Mouse (Mus musculus): Measurements from ENCODE around the gene Chchd4. TPM values are rescaled to one million over a fixed set of nuclear protein-coding genes. Genes with fewer than 3 reads are reported as not detected.
"Not testable (repeated sequence)": the region's sequence is repeated elsewhere in the genome, so short reads cannot be mapped to it uniquely, and the experiment has no call there.

Chchd4 gene
- total and polyA plus RNA-seq, 3 experiments: 8.7 to 17.0 (median 15.3) TPM

GRCm38 (mm10) chr6:91472319-91472718 lies 1.0 kb downstream of the Chchd4 start:
- Histone ChIP-seq H3K4me1 (ENCODE audit: control insufficient read depth, insufficient read depth, low read length) (peaks cover 2% of the 10 kb centered on the region; the same call in 1 of the 2 replicates), H3K9ac (ENCODE audit: low read depth, low read length) (no peak overlapping the region; the same call in 1 of the 2 replicates), H3K27me3 (ENCODE audit: control insufficient read depth, insufficient read depth, low read length) (no peaks in the 10 kb centered on the region), H3K79me2 (replicated peaks; ENCODE audit: control insufficient read depth, insufficient read depth, low read length) (no peaks in the 10 kb centered on the region), H3K27ac (peak overlapping the region; percentile 85; the same call in 1 of the 2 replicates), H3K36me3 (ENCODE audit: control insufficient read depth, insufficient read depth, low read length) (peaks cover 2% of the 10 kb centered on the region; the same call in 1 of the 2 replicates), H3K4me3 (peak overlapping the region; percentile 92)
- DNase-seq: no peak
- WGBS: 56% methylated on average over 6 of the region's 6 CpGs
- no peak for TF ChIP-seq CTCF (IDR thresholded peaks at IDR 0.05)
- no peak for TF ChIP-seq POLR2A (IDR thresholded peaks at IDR 0.05; ENCODE audit: insufficient read depth, low read depth, low read length)
- TF ChIP-seq EP300 (IDR thresholded peaks at IDR 0.05; ENCODE audit: insufficient read depth, low read depth, low read length): no peak
- intact Hi-C loops (cut with DNase I): no loop called here

- H3K9ac ChIP-seq (ENCODE audit: low read depth, low read length); H3K27ac ChIP-seq; H3K4me1 ChIP-seq (ENCODE audit: control insufficient read depth, insufficient read depth, low read length); H3K4me3 ChIP-seq; H3K36me3 ChIP-seq (ENCODE audit: control insufficient read depth, insufficient read depth, low read length); DNase-seq; H3K27me3 ChIP-seq (ENCODE audit: control insufficient read depth, insufficient read depth, low read length); intact Hi-C loops (cut with DNase I); H3K79me2 ChIP-seq (replicated peaks; ENCODE audit: control insufficient read depth, insufficient read depth, low read length): not testable (repeated sequence)
- 94% methylated on average over 3 of the region's 3 CpGs for WGBS
Observed at GRCm38 (mm10) chr6:91471427-91471826, 1.9 kb downstream of the Chchd4 start.

GRCm38 (mm10) chr6:91470712-91471111 lies 2.6 kb downstream of the Chchd4 start:
- intact Hi-C loops (cut with DNase I): no loop called here
- Histone ChIP-seq H3K9ac (ENCODE audit: low read depth, low read length) (no peak overlapping the region), H3K36me3 (ENCODE audit: control insufficient read depth, insufficient read depth, low read length) (peaks cover 2% of the 10 kb centered on the region; the same call in 1 of the 2 replicates), H3K4me1 (ENCODE audit: control insufficient read depth, insufficient read depth, low read length) (peaks cover 2% of the 10 kb centered on the region; the same call in 1 of the 2 replicates), H3K4me3 (no peak overlapping the region), H3K27me3 (ENCODE audit: control insufficient read depth, insufficient read depth, low read length) (no peaks in the 10 kb centered on the region), H3K27ac (no peak overlapping the region), H3K79me2 (replicated peaks; ENCODE audit: control insufficient read depth, insufficient read depth, low read length) (no peaks in the 10 kb centered on the region)
- no peak for TF ChIP-seq CTCF (IDR thresholded peaks at IDR 0.05)
- TF ChIP-seq POLR2A (IDR thresholded peaks at IDR 0.05; ENCODE audit: insufficient read depth, low read depth, low read length): no peak
- TF ChIP-seq EP300 (IDR thresholded peaks at IDR 0.05; ENCODE audit: insufficient read depth, low read depth, low read length): no peak
- WGBS: 87% methylated on average over 2 of the region's 2 CpGs
- no peak for DNase-seq

GRCm38 (mm10) chr6:91467106-91467505 lies 6.2 kb downstream of the Chchd4 start:
- Histone ChIP-seq H3K36me3 (ENCODE audit: control insufficient read depth, insufficient read depth, low read length) (peaks cover 2% of the 10 kb centered on the region; the same call in 1 of the 2 replicates), H3K27me3 (ENCODE audit: control insufficient read depth, insufficient read depth, low read length) (no peaks in the 10 kb centered on the region), H3K4me1 (ENCODE audit: control insufficient read depth, insufficient read depth, low read length) (no peaks in the 10 kb centered on the region), H3K79me2 (replicated peaks; ENCODE audit: control insufficient read depth, insufficient read depth, low read length) (no peaks in the 10 kb centered on the region), H3K9ac (ENCODE audit: low read depth, low read length) (no peak overlapping the region), H3K4me3 (no peak overlapping the region), H3K27ac (no peak overlapping the region)
- 70% methylated on average over 1 of the region's 1 CpGs for WGBS
- intact Hi-C loops (cut with DNase I): no loop called here
- no peak for DNase-seq
- TF ChIP-seq EP300 (IDR thresholded peaks at IDR 0.05; ENCODE audit: insufficient read depth, low read depth, low read length) (no peak), POLR2A (IDR thresholded peaks at IDR 0.05; ENCODE audit: insufficient read depth, low read depth, low read length) (no peak), CTCF (IDR thresholded peaks at IDR 0.05) (no peak)

- H3K79me2 ChIP-seq (replicated peaks; ENCODE audit: control insufficient read depth, insufficient read depth, low read length): no peaks in the 10 kb centered on the region
- no peak for DNase-seq
- H3K4me3 ChIP-seq: no peak overlapping the region
- peaks cover 2% of the 10 kb centered on the region; the same call in 1 of the 2 replicates for H3K36me3 ChIP-seq (ENCODE audit: control insufficient read depth, insufficient read depth, low read length)
- no peak for TF ChIP-seq POLR2A (IDR thresholded peaks at IDR 0.05; ENCODE audit: insufficient read depth, low read depth, low read length)
- no peak for TF ChIP-seq CTCF (IDR thresholded peaks at IDR 0.05)
- TF ChIP-seq EP300 (IDR thresholded peaks at IDR 0.05; ENCODE audit: insufficient read depth, low read depth, low read length): no peak
- H3K9ac ChIP-seq (ENCODE audit: low read depth, low read length): no peak overlapping the region
- H3K27ac ChIP-seq: no peak overlapping the region
- WGBS: 84% methylated on average over 2 of the region's 2 CpGs
- no peaks in the 10 kb centered on the region for H3K27me3 ChIP-seq (ENCODE audit: control insufficient read depth, insufficient read depth, low read length)
- intact Hi-C loops (cut with DNase I): no loop called here
- no peaks in the 10 kb centered on the region for H3K4me1 ChIP-seq (ENCODE audit: control insufficient read depth, insufficient read depth, low read length)
Observed at GRCm38 (mm10) chr6:91465756-91466155, 7.6 kb downstream of the Chchd4 start.

GRCm38 (mm10) chr6:91459471-91459870 lies 13.9 kb downstream of the Chchd4 start:
- H3K4me1 ChIP-seq (ENCODE audit: control insufficient read depth, insufficient read depth, low read length): no peaks in the 10 kb centered on the region
- H3K36me3 ChIP-seq (ENCODE audit: control insufficient read depth, insufficient read depth, low read length): no peaks in the 10 kb centered on the region
- no peak for DNase-seq
- H3K79me2 ChIP-seq (replicated peaks; ENCODE audit: control insufficient read depth, insufficient read depth, low read length): no peaks in the 10 kb centered on the region
- H3K4me3 ChIP-seq: no peak overlapping the region
- intact Hi-C loops (cut with DNase I): no loop called here
- TF ChIP-seq EP300 (IDR thresholded peaks at IDR 0.05; ENCODE audit: insufficient read depth, low read depth, low read length) (no peak), CTCF (IDR thresholded peaks at IDR 0.05) (no peak), POLR2A (IDR thresholded peaks at IDR 0.05; ENCODE audit: insufficient read depth, low read depth, low read length) (no peak)
- H3K27ac ChIP-seq: no peak overlapping the region
- no peak overlapping the region for H3K9ac ChIP-seq (ENCODE audit: low read depth, low read length)
- WGBS: 68% methylated on average over 1 of the region's 1 CpGs
- H3K27me3 ChIP-seq (ENCODE audit: control insufficient read depth, insufficient read depth, low read length): 0 out of 2 replicates have a peak, but pooled peaks cover 1% of the 10 kb centered on the region
